8 mouse cellular contexts compared by ENCODE assay signal in genomic region chr2:73509248-73510024, GRCm38 (mm10). TPM values are rescaled to one million over a fixed set of nuclear protein-coding genes. Genes with fewer than 3 reads are reported as not detected.
DNase-seq lines count a peak whose midpoint lies in the region; ATAC-seq lines count a peak whose summit lies in the region.

No protein-coding gene starts in this region.

- no peak overlapping the region; the same call in 1 of the 2 replicates for H3K4me2 ChIP-seq in hindbrain, embryonic 12.5 days (replicated peaks)
- H3K4me2 ChIP-seq in hindbrain, embryonic 13.5 days, result no peak overlapping the region

- H3K27ac ChIP-seq in hindbrain, embryonic 12.5 days, result peak overlapping the region; percentile 40
- H3K27ac ChIP-seq in hindbrain, embryonic 13.5 days, result no peak overlapping the region
- peak overlapping the region; percentile 87 for H3K27ac ChIP-seq in limb, embryonic 10.5 days

- no peaks in the 10 kb centered on the region for H3K27me3 ChIP-seq in hindbrain, embryonic 12.5 days
- no peaks in the 10 kb centered on the region for H3K27me3 ChIP-seq in hindbrain, embryonic 13.5 days
- H3K27me3 ChIP-seq in limb, embryonic 10.5 days (ENCODE audit: low read depth, poor library complexity, severe bottlenecking), result no peaks in the 10 kb centered on the region

- no peaks in the 10 kb centered on the region for H3K36me3 ChIP-seq in hindbrain, embryonic 12.5 days
- H3K36me3 ChIP-seq in hindbrain, embryonic 13.5 days, result no peaks in the 10 kb centered on the region
- peaks cover 9% of the 10 kb centered on the region; the same call in 1 of the 2 replicates for H3K36me3 ChIP-seq in limb, embryonic 10.5 days

- no peaks in the 10 kb centered on the region for H3K9me3 ChIP-seq in hindbrain, embryonic 12.5 days (replicated peaks)
- H3K9me3 ChIP-seq in hindbrain, embryonic 13.5 days, result no peaks in the 10 kb centered on the region
- H3K9me3 ChIP-seq in limb, embryonic 10.5 days (replicated peaks), result no peaks in the 10 kb centered on the region

- H3K9ac ChIP-seq in hindbrain, embryonic 12.5 days, result no peak overlapping the region
- no peak overlapping the region for H3K9ac ChIP-seq in hindbrain, embryonic 13.5 days

- no peak for ATAC-seq in hindbrain, embryonic 12.5 days (ENCODE audit: low FRiP score)
- no peak for ATAC-seq in hindbrain, embryonic 13.5 days (ENCODE audit: low FRiP score)
- peak; percentile 22; the same call in 1 of the 2 replicates for ATAC-seq in megakaryocyte progenitor cell, adult 5-6 weeks (replicated peaks; ENCODE audit: poor library complexity)
- ATAC-seq in erythroblast, adult 5-6 weeks (replicated peaks; ENCODE audit: low FRiP score, poor library complexity, severe bottlenecking), result no peak

- DNase-seq in heart, adult 18-20 months, result peak; percentile 67 to 82
- DNase-seq in limb, embryonic 10.5 days (ENCODE audit: low spot score), result peak; percentile 70
- no peak for DNase-seq in layer of hippocampus, adult 9-11 months
- no peak for DNase-seq in Muller cell, postnatal 12 days (ENCODE audit: inconsistent ontology term)

- no peak overlapping the region for H3K4me3 ChIP-seq in hindbrain, embryonic 12.5 days
- H3K4me3 ChIP-seq in hindbrain, embryonic 13.5 days, result no peak overlapping the region
- H3K4me3 ChIP-seq in limb, embryonic 10.5 days, result peak overlapping the region; percentile 16

- WGBS in hindbrain, embryonic 12.5 days, result 66% methylated on average over 15 of the region's 15 CpGs
- WGBS in hindbrain, embryonic 13.5 days, result 77% methylated on average over 15 of the region's 15 CpGs
- WGBS in limb, embryonic 10.5 days, result 39% methylated on average over 15 of the region's 15 CpGs

- peaks cover 7% of the 10 kb centered on the region for H3K4me1 ChIP-seq in hindbrain, embryonic 12.5 days
- H3K4me1 ChIP-seq in hindbrain, embryonic 13.5 days (replicated peaks), result 0 out of 2 replicates have a peak, but pooled peaks cover 4% of the 10 kb centered on the region
- H3K4me1 ChIP-seq in limb, embryonic 10.5 days, result peaks cover 63% of the 10 kb centered on the region

RNA-seq across cellular contexts. Expression of gene Wipf1, which starts 20.1 kb away (rescaled TPM):
- polyA plus RNA-seq in hindbrain, embryonic 12.5 days (2016; fragmentation: Nextera tagmentation; extraction: Ambion mirVana), result 7.3 and 8.7 TPM in 2 replicates
- polyA plus RNA-seq in hindbrain, embryonic 13.5 days (2015; fragmentation: Nextera tagmentation; extraction: Ambion mirVana), result 2.3 and 2.5 TPM in 2 replicates
- total RNA-seq in heart, adult 18-20 months (2021), result 10 to 100 TPM; 11.2 to 14.0 TPM
- 13.3 and 14.2 TPM in 2 replicates for polyA plus RNA-seq in limb, embryonic 10.5 days (2016; fragmentation: Nextera tagmentation; extraction: Ambion mirVana)
- total RNA-seq in megakaryocyte progenitor cell, adult 5-6 weeks (2015), result 33.6 and 39.1 TPM in 2 replicates
- 12.7 and 13.7 TPM in 2 replicates for total RNA-seq in megakaryocyte progenitor cell, adult 5-6 weeks (2017)
- 17.3 and 23.6 TPM in 2 replicates for total RNA-seq in erythroblast, adult 5-6 weeks (2015; ENCODE audit: low replicate concordance)
- total RNA-seq in erythroblast, adult 5-6 weeks (2017; ENCODE audit: low replicate concordance), result 4.5 and 4.7 TPM in 2 replicates

Comparison
In these comparisons a context has a peak if more than half of its experiments do, and no peak if none do; other contexts are left out.
1. DNase-seq: peak in heart, adult 18-20 months (2 of 2) and limb, embryonic 10.5 days (single experiment); none in layer of hippocampus, adult 9-11 months (single experiment) and Muller cell, postnatal 12 days (single experiment).